Mouse (Mus musculus) layer of hippocampus, postnatal 36 days (tissue): ENCODE measurements around the gene Tiparp. TPM values are rescaled to one million over a fixed set of nuclear protein-coding genes. Genes with fewer than 3 reads are reported as not detected.

Source experiments
- DNase-seq, 2 experiments: peaks; one replicate each; pipeline ENCODE4 v3.0.0; 2022
- total RNA-seq, 2 experiments: library from RNA; stranded (reverse); gene quantifications; 2 replicates each; pipeline ENCODE4 v1.2.3; 2021

Tiparp gene
- total RNA-seq, 2 experiments from 2014 or later: 17.7 to 19.2 TPM

DNA sequence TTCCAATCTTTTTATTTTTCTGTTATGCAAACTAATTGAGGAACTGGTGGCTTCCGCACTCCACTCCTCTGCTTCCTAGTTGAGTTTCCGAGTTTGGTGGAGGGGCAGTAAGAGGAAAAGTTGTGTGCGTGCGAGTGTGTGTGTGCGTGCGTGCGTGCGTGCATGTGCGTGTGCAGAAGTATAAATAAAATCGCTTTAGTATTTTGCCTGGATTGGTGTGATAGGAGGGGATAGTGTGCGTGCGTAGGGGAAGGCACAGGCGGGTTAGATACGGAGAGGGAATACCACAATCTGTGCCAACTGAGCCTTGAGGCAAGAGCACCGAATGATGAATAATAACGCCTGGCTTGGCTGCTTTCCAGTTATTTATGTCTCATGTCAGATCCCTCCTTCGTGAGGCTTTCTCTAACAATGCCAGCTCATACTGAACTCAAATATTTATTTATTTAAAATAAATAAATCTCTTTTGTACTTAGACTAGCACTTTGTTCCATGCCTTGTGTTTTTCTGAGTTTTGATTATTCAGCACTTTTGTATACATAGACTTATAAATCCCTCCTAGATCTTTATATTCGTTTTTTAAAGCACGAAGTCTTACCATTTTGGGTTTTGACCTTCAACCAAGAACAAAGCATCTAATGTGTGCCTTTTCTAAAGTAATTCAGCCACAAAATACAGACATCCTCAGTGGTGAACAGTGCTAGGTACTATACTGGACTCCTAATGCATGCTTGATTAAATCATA, 1.4 kb downstream of the Tiparp start:
- DNase-seq: no peak

DNA sequence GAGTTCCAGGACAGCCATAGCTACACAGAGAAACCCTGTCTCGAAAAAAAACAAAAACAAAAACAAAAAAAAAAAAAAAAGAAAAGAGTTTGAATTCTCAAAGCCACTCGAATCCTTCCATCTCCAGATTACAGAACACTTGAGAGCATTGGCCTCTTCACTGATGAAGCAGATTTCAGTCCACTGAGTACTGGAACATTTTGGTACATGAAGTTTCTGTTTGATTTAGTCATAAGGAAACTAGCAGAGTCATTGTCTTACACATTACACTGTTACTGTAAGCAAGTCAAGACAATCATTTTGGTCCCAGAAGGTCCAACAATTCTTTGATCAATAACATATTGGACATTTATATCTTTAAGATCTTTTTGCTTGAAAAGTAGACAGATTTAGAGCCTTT, 4.8 kb downstream of the Tiparp start:
- no peak for DNase-seq

DNA sequence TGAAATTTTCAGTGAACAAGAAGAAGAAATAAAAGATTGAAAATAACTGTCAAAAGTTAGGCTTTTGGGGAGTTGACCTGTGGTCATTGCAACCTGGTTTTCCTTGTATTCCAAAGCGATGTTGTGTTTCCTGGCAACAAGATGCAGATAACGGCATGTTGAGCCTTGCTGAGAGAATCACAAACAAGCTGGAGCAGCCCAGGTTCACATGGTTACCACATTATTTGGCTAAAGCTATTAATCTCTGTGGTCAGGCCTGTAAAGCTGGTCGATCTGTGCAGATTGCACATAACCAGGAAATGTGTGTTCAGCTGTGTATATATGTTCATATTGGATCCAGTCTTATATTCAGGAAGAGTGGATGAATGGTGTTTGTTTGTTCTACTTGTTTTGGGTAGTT, 5.4 kb downstream of the Tiparp start:
- DNase-seq: no peak

DNA sequence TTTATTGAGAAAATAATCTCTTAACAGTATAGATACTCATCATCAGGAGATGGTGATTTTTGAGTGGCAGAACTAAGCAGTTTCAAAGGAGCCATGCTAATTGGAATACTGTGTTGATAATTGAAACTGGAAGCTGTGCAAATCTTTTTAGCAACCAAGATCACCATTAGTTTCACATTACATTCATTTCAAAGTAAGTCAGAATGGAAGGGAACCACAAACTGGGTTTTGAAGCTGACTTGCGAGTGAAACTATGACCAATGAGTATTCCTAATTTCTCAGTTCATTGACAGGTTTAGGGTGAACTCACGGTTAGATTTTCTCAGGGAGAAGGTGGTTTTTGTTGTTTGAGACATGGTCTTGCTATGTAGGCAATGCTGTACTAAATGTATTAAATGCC, 6.3 kb downstream of the Tiparp start:
- DNase-seq: no peak

DNA sequence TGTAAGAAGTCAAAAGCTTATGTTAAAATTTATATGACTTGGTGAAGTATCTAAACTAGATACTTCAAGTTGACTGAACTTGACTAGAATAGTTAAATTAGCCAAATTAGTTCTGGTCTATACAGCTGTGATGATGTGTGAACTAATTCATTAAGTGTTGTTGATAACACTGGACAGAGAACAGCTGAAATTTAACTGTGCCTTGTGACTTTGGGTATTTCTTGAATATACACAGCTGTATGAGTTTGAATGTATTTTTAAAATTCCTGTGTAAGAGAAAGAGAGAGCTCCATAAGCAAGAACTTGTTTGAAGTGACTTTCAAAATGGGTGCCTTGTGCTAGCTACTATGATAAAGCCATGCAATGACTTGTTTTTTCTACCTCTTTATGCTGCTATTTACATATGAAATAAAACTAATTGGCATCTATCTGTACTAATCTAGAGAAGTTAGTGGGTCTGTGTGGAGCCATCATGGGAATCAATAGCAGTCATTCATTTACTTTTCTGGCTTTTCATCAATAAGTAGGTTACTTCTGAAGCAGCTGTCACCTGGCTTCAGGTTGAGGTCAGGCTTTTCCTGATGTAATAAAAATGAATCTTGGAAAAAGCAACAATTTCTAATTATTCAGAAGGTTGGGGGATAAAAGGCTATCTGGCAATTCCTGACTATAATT, 7.0 kb downstream of the Tiparp start:
- DNase-seq: no peak

DNA sequence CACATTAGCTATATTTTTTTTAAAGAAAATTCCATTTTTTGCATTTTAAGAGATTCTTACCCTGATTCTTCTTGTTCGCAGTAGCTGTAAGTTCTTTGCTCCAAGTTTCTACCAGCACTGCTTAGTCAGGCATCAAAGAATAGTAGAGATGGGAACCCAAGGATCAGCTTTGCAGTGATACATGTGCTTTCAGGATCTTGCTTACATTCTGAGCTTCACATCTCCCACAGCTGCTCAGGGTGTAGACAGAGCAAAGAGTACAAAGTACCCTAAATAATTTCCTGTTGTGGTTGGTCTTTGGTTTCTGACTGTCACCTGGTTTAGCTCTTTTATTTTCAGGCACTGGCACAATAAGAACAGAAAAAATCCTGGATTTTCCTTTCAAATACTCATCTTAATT, 9.1 kb downstream of the Tiparp start:
- DNase-seq: no peak

DNA sequence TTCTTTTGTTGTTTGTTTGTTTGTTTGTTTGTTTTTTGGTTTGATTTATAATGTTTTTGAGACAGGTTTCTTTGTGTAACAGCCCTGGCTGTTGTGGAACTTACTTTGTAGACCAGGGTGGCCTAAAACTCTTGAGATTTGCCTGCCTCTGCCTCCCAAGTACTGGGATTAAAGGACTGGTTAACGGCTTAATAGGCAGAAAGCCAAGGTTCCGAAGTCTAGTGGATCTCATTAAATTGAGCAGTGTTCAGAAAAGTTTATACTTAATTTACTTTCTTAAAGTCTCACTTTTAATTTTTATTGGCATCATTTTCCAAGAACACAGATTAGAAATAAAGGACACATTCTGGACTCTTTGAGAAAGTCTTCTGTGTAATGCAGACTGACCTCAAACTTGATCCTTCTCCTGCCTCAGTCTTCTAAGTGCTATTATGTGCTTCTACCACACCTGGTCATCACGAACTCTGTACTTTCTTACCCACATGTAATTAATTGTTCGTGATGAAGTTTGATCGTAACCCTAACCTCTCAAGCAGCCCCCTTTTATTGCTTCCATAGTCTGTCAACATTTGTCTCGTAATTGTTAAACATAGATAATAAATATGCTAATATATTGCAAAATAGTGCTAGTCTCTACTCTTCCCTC, 12.8 kb downstream of the Tiparp start:
- no peak for DNase-seq

DNA sequence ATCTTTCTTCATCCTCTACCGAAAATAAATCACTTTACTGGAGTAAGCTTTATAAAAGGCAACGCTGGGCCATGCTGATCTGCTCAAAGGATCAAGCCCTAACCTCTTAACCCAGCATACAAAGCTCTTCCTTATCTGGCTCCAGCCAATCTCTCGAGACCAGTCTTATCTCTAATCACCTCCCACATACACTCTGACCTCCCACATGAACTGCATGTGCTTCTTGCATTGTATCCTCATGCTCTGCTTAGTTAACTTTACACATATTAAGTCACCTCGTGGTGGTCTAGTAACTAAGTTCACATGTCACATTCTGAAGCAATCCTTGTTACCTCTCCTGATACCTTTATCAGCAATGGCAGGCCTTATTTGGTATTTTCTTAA, 13.3 kb downstream of the Tiparp start:
- no peak for DNase-seq

DNA sequence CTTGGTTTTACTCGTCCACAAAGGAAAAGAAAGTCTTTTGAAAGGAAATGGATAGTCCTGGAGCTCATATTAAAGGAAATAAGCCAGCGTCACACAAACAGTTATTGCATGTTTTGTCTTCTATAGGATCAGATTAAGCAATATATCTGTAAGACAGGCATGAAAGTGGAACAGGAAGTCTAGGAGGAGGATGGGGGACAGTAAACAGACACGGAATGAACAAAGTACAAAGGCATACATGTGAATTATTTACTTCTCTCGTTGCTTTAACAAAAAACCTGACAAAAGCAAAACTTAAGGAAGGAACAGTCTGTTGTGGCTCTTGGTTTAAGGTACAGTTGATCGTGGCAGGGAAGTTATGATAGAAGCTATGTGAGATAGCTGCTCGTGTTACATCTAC, 21.6 kb downstream of the Tiparp start:
- no peak for DNase-seq

DNA sequence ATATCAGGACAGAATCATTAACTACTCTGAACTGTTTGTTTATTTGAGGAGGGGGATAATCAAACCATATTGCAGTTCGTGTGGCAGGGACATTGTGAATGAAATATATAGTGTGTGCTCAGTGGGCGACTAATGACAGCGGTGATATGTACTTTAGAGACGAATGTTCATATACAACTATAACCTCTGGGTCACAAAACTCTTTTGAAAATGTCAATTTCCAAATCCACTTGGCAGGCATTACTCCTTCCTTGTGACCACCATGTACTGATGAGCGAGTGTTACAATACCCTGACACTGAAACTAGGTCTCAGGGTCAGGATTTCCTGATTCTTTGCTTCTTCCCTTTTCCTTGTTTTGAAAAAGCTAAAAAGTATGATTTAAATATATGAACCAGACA, 22.9 kb downstream of the Tiparp start:
- no peak for DNase-seq

DNA sequence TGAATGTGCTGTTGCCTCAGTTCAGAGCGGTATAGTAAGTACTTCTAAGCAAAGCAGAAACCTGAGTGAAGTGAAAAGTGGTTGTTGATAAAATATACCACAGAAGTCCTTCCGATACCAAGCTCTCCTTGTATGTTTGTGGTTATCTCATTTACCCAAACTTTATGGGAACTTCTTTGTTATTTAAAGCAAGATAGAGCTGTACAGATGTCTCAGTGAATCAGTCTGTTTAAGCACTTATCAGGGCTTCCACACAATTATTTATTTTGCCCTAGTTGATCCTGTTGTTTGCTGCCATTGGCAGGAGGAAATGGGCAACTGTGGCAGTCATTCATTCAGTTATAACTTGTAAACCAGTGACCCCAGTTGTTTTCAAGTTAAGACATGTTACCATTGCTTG, 26.4 kb downstream of the Tiparp start:
- DNase-seq: no peak

DNA sequence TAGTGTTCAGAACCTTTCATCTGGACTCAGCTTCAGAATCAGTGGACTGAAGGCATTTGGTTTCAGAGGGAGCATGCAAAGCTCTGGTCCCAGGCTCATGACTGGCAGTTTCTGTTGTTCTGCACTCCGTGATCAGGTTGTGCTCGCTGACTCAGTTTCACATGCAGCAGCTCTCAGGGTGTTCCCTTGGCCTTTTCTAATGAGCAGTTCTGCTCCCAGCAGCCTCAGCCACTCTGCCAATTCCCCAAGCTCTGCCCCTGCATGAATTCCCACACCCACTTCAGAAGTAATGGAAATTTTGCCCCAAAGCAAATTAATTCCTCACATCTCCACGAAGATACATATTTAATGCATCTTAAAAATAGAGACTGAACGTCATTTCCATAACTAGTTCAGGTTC, 30.5 kb downstream of the Tiparp start:
- peak in 1 of 2 experiments; percentile 18 for DNase-seq

DNA sequence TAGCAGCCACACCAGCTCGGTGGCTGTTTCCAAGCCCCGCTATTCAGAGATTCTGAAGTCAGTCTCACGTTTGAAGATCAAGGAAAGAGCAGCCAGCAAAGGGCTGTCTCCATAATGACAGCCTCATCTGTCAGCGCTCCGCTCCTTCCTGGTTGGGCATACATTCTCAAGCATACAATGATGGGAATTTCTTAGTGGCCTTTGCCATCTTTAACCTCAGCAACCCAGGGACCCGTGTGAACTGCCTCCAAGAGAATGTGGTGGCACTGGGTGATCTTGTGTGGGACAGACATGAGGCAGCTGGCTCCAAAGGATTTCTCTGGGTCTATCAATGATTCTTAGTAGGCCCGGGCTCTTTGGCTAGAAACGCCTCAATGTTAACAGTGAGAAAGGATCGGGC, 34.0 kb downstream of the Tiparp start:
- DNase-seq: no peak

DNA sequence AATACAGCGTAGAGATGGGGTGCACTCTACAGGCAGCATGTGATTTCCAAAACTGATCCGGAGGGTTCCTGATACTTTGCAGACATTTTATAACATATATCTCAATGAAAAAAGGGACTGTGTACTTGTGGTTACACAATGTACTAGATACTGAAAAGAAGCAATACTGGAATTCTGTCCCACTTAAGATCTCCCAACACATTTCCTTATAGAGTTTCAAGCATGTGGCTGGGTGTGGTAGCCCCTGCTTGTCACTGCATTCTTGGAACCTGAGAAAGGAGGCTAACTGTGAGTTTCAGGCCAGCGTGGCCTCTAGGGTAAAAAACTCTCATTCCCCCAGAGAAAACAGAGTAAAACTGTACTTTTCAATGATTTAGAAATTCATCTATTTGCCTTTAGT, 34.5 kb downstream of the Tiparp start:
- DNase-seq: no peak

DNA sequence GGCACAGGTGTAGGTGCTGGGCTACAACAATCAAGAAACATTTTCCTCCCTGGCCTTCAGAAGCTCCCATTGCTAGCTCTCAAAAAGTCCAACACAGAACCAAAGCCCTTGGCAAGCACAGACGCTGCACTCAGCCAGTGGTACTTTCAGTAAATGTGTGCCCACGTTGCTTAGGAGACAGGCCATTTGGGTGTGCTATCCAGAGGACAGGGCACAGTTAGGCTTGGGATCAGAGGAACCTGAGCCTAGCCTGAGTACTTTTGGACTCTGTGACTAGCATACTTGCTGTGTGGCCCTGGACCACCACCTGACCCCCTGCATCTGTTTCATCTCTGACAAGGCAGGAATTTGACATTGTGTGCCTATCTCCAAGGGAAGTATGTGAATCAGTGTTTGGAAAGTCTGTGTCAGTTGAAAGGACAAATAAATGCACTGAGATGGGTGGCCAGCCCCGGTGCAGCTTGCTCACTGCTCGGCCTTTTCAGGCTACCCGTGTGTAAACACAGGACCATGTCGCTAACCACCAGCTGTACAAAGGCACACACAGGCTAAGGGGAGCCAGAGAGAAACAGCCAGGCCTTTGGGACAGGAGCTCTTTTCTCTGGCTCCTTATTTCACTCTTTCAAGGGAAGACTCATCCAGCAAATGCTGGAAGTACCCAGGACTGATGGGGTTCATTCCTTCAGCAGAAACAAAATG, 35.9 kb downstream of the Tiparp start:
- DNase-seq: no peak

DNA sequence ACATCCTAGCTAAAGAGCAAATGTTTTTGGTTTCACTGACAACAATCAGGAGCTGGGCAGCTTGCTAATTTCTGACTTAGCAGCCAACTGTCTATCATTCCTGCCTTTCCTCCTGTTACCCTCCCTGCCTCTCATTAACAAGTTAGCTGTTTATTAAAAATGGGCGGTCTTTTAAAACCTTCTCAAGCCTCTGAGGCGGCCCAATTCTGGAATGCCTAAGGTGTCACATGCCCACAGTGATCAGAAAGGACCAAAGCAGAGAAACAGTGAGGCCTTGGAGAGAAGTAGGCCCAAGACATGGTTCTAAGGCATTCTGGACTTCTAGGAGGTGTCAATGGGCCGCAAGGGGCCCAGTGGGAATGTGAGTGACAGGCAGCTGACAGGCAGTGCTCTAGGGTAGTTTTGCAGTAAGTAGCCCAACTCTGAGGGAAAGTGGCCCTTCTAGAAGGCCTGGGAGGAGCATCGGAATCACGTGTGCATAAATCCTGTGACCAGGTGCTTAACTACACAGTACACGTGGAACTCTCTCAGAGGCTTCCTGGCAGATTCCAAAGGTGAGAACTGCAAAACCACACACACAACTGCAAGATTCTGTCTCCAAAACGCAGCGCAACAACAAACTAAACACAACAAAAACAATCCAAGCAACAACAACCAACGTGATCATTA, 37.6 kb downstream of the Tiparp start:
- DNase-seq: no peak

DNA sequence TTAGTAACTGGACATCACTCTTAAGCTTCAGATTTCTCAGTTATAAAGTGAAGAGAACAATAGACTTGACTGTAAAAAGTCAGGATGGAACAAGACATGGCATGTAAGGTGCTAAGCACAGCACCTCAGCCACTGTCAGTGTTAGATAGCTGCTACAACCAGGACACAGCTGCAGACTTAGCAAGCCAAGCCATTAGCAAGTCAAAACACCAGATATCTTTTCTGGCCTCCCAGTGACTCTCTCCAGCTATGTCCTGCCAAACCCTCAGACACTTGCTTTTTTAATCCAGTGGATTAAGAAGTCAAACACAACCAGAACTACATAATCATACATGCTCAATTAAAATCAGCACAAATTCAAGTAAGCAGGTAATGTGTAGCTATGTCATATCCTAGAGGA, 41.7 kb downstream of the Tiparp start:
- DNase-seq: no peak

DNA sequence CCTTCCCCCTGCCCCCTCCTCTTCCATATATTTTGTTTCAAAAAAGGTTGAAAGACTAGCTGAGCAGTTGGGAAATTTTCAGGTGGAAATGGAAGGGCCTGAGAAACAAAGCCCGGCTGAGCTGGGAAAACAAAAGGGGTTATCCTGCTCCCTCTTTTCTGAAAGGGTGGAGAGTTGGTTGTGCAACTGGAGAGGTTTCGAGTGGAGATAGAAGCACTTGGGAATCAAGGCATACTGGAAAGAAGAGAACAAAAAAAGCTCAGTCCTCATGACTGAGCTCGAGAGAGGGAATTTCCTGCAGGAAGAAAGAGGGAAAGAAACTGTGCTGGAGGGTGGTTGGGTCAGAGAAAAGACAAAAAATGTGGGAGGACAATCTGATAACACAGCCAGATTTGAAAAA, 45.3 kb downstream of the Tiparp start:
- DNase-seq: no peak

DNA sequence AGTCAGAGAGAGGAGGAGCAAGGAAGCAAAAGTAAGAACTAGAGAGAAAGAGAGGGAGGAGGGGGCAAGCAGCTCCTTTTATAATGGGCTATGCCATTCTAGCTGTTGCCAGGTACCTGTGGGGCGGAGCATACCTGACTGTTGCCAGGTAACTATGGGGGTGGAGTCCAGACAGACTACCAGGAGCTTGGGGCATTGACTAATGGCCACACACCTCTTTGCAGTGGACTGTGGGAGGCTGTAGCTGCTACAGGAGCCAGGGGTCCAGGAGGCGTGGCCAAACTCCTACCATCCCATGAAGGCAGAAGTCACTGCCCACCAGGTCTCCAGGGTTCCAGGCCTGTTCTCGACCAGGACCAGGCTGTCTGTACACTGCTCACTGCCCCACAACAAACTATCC, 49.4 kb downstream of the Tiparp start:
- no peak for DNase-seq

DNA sequence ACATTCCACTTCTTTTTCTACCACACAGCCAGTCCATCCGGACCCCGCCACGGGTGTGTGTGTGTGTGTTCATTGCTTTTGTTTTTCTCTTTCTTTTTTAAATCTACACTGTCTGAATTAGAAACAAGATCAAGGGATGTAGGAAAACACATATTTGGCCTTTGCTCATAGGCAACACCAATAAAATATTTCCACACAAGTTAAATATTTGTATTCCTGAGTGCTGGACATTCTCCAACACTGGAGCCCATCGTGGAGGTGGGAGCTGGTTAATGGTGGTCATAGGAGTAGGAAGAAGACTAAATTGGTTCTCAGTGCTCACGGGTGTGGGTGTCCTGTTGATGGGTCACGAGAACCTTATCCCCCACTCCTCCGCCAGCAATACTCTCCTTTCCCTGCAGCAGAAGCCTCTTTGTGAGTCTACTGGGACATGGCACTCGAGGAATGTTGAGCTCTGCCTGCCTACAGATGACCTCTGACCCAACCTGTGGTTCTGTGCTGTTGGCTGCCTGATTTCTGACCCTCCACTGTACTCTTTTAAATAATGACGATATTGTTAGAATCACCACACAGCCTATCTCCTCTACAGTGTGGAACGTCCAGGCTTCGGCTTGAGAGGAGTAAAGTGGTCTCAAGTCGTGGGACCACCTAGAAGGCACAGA, 51.2 kb downstream of the Tiparp start:
- DNase-seq: no peak

DNA sequence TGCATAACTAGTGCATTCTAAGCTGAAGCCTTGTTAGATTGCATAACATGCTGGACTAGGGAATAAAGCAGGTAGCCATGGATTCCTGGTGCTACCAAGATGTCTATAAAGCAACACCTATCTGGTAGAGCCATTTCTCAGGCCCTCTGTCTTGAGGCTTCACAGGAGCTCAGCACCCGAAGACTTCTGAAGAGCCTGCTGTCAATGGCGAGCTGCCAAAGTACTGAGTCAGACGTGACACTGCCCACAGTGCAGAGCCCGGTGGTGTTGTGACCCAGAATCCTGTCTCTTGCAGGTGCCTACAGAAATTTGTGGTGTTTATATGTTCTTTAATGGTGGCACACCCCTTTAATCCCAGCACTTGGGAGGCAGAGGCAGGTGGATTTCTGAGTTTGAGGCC, 53.4 kb downstream of the Tiparp start:
- DNase-seq: no peak

DNA sequence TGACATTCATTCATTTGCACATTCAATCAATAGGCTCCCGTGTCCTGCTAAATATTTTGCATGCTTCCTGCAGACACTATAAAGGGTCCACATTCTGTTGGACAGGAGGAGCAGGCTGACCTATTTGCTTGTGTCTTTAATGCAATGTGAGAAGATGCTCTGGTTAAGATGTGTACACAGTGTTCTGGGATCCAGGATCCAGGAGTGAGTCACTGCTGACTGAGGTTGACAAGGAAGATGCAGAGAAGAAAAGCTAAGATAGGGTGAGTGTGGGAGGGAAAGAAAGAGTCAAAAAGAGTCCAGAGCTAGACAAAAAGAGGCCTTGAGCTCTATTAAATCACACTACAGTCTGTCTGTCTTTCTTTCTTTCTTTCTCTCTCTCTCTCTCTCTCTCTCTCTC, 56.1 kb downstream of the Tiparp start:
- DNase-seq: no peak
